Mouse (Mus musculus) frontal cortex, postnatal 25 days (tissue): ENCODE measurements at regions not wholly inside any gene's neighbourhood (a gene's known extent, or its start where the extent isn't known, plus 50 kb on each side); places are given as distances from the start of the nearest gene placed in this dataset.

Experiments used
- DNase-seq, 2 experiments: peaks; one replicate each; pipeline ENCODE4 v3.0.0; 2022; ENCODE audit warnings: low spot score in 2 of 2

DNA sequence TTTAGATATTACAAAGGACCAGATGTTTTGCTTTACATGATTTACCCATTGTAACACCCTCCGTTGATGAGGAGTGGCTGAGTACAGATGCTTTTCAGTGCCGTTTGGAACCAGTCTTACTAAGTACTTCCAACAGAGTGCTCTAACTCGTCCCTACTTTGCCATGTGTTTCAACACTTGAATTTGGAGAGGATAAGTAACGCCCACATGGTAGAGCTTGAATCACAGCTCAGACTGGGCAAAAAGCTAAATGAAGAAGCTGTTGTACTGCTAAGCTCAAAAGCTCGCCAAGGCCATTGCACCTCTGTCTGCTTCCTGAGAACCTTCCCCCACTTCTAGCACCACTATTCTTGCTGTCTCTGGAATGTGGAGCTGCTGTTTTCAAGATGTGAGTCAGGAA lies 471.1 kb downstream of the Nfib start:
- no peak for DNase-seq

DNA sequence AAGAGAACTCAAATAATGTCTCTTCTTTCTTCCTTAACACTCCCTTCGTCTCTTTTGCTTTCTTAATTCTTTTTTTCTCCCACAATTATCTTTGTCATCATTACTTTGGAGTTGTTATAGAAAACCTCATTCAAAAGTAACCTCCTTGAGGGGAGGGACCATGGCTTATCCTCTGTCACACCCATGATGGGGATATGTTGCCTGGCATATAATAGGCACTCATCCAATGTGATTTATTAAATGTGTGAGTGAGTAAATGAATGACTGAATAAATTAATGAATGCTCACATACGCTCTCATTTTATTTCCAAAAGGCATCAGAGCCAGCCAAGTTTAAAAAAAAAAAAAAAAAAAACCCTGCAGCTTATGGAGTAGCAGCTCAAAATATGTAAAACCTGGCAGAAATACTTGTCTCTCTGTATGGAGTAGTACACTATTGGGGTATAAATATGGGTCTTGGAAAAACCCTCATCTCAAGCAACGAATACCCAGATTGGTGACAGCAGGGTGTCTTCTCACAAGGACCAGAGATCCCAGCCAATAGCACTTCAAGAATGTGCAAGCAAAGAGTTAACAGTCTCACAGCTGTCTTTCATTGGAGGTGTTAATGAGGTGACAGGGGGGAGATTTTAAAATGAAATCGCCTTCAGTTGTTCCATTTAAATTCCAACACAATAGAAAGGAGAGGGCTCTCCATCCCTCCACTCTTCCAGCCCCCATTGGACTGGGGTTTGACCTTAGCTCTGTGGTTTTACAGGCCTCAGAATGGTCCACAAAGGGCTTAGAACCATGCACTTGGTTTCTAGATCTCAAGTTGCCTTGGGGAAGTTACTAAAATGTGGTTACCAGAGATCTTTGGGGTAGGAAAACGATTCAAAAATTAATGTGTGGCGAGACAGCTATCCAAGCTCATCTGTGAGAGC lies 479.1 kb downstream of the Nfib start:
- no peak for DNase-seq

DNA sequence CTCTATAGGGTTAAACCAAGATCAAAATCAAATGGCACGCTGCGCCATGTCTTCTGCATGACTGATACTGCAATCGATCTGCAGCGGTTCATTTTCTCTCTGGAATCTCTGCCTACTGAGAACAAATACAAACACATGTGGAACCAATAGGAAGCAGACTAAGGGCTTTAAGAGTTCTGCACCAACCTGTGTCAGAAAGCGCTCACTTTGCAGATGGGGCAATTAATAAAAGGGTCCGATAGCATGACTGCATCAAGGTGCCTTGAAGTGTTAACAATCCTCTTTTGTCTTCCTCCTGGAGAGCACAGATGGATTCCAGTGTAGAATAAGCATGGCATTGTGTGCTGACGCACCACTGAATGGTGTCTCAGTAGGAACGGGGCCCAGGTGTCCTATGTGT lies 484.8 kb downstream of the Nfib start:
- no peak for DNase-seq

DNA sequence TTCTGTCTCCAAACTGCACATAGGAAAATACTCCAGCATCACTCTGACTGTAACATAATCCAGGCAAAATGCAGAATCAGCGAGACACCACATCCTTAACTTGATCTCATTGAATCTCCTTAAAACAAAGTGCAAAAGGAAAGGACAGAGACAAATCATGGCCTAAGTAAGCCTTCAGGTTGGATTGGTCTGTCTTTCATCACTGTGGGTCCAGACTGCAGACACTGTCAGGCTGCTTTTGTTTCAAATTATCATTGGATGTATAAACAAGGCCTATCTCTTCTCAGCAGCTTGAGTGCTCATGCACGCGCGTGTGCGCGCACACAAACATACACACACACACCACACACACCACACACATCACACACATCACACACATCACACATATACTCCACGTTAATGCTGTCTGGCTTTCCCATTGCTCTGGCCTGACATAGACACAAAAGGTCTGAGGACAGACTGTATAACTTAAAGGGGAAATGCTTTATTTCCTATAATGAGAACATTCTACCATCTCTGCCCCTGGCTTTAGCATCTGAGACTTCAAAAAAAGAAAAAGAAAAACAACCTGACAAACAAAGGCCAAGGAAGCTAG lies 485.3 kb downstream of the Nfib start:
- no peak for DNase-seq

DNA sequence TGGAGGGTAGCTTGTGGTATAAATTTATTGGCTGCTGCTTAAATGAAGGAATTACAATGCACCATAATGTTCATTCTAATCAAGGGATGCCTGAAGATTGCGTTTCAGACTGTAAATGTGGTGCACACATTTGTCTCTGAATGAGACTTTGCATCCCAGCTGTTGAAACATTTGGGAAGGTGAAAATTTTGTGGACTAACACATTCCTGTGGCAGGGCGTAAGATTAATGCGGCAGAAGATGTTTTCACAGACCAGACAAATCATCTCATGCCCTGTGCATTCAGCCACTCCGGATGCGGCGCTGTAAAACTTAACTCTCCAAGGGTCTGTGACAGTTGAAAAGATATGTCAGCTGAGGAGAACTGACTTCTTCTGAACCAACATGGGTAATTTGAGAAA lies 486.9 kb downstream of the Nfib start:
- DNase-seq, result no peak

DNA sequence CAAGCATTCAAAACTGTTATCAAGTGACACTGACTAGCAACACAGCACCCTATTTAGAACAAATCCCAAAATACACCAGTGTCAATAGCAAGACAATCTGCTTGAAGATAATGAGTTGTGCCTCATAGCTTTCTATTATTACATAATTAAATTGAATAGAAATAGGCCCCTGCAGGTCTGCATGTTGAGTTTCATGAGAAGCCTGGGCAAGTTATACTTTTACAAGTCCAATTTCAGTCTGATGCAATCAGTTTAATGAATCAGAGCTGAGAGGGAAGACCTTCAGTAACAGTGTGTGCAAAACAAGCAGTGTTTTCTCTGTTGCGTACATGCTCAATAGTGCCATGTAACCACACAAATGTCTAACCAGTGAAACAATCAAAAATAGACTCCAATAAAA lies 498.5 kb downstream of the Nfib start:
- no peak for DNase-seq

DNA sequence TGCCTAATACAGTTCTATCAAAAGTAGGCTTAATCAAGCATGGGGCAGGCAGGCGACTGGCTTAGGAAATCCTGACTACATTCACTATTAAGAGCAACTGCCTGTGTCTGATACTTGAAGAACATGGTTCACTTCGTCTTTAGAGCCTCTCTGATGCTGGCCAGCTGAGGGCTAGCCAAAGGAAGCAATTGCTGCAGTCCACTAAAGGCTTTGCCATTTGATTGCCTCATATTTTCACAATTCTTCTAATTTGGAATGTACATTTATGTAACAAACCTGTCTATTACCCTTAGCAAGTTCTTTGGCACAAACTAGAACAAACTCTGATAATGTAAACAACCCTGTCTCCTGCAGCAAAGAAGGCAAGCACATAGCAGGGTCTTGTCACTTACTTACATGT lies 505.2 kb downstream of the Nfib start:
- no peak for DNase-seq

DNA sequence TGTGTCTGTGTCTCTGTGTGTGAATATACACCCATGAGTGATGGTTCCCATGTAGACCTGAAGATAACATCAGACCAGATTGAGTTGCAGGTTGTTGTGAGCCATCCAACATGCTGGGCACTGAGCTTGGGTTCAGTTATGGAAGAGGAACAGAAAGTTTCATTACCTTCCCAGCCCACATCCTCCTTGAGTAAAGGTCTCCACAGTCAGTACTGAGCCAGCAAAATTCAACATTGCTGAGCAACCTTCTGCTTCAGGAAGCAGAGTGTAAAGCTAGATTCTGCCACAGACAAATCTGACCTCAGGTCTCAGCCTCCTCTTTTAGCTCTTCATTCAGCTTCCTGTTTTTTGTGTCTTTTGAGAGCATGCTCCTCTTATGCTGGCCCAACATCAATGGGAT lies 506.4 kb downstream of the Nfib start:
- DNase-seq, result no peak

DNA sequence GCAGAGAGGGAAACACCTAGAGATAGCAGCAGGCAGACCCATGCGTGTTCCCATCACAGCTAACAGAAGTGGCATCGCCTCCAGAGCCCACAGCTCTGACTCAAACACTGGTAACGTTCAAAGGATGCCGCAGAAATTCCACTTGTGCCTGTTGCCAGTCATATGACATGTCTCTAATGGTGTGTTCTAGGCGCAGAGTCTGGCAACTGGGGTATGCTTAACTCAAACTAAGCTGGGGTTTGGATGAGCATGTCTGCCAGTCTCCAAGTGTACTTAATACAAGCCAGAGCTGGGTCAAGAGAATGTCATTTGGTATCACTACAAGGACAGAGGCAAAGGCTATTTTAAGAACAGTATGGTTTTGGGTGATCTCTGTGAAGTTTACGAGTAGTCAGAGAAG lies 507.9 kb downstream of the Nfib start:
- no peak for DNase-seq

DNA sequence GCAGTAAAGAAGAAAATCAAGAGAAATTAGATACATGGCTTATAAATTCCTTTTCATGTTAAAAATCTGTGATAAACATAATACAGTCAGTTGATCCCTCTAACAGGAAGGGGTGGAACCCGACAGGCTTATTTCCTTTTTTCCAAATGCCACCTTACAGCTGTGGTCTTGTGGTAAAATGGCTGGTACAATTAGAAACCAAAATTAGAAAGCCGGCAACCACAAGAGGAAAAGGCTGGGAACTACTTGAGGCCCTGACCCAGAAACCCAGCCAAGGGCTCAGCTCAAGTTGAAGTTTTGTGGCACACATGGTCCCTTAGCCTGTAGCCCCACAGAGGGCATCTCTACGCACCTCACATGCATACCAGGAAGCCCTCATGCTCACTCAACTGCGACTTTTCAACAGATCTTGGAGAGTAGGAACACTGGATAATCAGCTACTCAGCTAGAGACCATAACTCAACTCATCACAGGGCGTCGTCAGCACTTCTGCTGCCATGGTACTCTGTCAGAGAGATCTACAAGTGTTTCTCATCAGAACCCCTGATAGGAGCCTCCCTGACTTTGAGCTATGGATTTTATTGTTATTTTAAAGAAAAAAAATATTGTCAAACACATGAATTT lies 509.4 kb downstream of the Nfib start:
- no peak for DNase-seq

DNA sequence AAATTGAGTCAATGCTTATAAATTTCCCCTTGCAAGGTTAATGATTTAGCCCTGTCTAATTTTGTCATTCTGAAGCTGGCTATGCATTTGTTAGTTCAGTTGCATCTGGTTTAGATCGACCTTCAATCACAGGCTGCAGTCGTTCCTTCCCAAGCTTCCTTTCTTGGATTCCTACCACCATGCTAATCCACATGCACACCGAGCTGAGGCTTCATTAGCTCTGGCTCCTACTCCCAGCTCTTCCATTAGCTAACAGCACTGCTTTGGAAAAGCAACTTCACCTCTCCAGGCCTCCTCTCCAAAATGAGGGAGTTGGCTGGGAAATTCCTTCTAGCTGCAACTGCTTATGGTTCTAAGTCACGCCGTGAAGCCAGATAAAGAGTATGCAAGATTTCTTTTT lies 511.6 kb downstream of the Nfib start:
- no peak for DNase-seq

DNA sequence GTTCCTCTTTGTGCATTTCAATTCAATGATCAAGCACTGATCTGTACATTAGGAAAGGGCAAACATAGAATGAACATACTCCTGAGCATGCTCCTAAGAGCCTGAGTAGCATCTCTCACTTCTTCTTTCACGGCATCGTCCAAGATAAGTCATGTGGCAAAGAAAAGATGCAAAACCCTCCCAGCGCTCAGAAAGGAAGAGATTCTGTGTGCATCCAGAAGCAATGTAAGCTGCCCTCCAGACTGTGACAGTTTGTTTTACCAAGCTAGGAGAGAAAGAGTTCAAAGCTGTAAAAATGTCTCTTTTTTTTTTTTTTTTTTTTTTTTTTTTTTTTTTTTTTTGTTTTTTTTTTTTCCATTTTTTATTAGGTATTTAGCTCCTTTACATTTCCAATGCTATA lies 518.7 kb downstream of the Nfib start:
- DNase-seq, result no peak

DNA sequence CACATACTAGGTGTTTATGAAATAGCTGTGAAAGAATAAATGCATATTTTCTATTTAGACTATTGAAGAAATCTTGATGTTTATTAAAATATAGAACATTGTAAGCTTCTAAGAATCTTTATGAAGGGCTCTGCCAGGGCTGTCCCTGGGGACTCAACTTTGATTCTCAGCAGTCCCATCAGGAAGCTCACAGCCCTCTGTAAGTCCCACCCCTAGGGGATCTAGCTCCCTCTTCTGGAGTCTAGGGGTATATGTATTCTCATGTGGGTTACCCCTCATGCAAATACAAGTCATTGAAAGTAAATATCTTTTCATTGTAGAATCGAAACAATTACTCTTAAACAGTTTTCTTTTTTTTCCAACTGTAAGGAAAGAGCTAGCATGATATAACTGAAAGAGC lies 521.6 kb downstream of the Nfib start:
- DNase-seq, result no peak

DNA sequence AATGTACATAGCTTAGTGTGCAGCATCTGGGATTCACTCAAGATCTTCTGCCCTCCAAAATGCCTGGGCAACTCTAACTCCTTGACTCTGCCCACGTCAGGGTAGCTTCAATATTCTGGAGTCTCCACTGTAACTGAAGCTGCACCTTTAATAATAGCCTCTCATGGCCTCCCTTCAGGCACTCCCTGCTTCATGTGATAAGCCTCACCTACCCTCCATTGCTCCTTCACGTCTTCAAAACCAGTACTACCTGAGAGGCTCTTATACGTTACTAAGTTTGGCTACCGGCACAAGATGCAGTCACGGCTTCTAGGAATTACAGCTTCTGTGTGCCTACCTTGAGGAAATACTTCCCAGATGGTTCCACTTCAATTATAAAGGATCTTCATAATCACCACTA lies 527.4 kb downstream of the Nfib start:
- DNase-seq, result no peak

DNA sequence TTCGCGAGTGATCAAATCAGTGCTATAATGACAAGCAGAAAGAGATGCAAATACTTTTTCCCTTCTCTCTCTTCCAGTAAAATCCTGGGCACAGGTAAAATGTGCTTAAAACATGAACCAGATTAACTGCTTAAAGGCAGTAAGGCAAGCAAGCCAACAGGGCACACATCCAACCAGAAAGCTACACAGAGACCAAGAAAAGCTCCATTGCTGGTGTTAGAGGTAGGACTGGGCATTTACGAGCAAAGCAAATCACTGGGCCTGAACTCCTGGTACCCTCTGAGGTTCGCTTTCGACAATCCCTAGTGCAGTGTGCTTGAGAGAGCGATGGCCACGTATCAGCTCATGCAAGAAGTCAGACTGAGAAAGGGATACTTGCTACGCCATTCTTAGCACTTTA lies 528.8 kb downstream of the Nfib start:
- DNase-seq, result no peak

DNA sequence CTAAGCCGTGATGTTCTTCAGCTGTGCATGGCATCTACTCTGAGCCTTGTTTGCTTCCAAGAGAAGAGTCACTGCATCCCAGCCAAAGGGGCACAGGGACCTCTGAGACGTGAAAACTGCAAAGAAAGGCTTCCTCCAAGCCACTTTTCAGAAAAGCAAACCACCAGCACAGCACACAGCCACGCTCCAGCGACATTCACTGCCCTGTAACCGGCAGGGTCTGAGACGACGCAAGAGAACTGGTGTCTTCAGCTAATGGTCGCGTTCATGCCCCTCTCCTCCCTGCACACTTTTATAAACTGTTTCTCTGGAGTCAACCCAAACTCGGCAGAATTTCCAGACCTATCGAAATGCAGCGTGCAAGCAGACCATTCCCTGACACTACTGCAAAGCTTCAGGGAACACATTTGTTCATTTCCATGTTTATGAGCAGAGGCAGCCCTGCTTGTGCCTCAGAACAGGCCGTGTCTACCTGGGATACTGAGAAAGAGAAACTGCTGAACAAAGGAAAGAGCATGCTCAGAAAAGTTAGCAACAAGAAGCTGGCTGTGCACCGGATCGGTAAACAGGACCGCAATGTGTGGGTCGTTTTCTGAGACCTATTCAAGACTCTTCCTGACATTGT lies 532.0 kb downstream of the Nfib start:
- no peak for DNase-seq

DNA sequence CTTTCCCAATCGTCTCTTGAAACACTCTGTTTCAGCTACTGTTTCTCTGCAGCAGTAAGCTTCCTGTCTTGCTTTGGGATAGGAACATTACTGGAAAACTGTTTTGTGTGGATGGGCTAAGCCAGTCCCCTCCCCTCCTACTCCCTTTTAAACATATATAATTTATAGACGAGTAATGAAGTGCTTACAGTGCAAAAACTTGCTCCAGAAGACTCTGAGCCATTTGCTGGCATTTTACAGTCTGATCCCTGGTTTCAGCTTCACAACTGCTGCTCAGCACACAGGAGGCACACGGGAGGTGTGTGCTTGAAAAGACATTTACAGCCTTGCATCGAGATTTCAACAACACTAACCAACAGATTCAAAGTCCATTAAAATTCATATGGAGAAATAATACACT lies 534.6 kb downstream of the Nfib start:
- no peak for DNase-seq

DNA sequence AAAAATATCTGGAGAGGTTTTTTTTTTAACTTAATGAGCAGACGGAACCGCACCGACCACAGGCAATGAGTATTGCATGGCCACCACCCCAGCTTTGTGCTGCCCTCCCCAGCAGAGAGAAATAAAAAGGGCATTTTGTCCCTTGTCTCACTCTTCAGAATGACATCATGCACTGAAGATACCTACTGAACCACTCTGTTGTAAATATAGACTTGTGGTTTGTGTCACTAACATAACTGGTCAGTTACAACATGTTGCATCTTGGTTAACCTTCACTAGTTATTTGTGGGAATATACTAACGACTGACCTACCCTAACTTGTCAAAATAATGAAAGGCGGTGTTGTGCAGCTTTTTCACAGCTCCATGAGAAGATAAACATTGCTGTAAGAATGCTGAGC lies 537.5 kb downstream of the Nfib start:
- no peak for DNase-seq

DNA sequence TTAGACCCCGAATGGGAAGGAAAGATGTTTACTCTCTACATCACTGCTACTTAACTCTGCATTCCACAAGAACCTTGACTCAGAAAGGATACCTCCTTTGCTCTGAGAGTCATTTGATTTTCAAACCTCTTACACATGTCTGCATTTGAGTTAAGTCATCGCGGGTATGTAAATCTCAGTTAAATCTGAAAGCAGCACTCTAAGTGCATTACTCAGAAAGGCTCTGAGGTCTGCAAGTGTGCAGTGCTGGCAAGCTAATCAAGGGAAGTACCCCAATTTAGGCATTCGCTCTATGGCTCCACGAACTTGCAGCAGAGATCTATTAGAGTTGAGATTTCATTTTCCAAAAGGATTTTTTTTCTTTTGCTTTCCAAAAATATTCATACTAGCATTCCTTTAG lies 538.2 kb downstream of the Nfib start:
- DNase-seq, result no peak

DNA sequence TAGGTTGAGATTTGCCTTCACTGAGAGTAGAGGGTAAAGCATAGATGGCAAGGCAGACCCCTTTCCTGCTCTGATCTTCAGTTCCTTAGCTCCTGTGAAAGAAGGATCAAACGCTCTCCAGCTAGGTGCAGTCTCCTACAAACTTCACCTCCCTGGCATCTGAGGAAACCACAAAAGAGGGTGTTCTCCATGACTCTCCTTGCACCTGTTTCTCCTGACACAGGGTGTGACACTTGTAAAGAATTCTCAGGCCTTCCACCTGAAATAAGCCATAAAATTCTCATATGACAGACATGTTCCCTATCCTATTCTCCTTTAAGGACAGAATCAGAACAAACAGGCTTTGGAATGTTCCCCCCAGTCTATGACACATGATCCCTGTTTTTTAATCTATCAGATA lies 538.7 kb downstream of the Nfib start:
- no peak for DNase-seq

DNA sequence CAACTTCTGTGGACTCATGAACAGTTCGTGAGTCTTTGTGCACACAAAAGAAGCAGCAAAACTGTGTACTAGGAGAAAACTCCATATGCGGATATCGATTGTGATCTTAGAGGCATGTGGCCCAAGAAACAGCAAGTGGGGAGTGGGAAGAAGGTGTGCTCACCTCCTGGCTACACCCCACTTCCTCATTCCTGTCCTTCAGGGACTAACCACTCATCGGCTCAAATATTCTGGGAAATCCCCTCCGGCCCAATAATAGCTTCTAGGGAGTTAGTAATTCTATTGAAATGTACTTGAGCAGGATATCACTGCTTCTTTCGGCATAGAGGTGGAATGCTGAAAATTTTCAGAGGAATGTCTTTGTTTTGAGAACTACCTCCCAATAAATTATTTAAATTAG lies 539.5 kb downstream of the Nfib start:
- DNase-seq, result no peak

DNA sequence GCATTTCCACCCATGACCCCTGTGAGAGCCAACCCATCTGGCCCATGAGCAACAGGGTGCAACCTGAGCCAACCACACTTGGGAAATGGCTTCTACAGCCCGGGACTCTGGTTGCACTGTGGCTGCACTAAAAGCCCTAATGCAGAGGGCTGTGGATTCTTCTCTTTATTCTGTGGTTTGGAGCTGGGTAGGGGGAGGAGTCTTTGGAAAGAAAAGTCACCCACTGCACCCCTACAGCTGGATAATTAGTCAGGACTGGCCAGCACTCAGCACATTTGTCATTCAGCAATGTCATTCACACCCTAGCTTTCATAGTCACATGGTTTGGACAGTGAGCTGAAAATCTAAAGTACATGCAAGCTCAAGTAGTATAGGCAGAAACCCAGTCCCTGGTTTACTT lies 541.5 kb downstream of the Nfib start:
- DNase-seq, result no peak

DNA sequence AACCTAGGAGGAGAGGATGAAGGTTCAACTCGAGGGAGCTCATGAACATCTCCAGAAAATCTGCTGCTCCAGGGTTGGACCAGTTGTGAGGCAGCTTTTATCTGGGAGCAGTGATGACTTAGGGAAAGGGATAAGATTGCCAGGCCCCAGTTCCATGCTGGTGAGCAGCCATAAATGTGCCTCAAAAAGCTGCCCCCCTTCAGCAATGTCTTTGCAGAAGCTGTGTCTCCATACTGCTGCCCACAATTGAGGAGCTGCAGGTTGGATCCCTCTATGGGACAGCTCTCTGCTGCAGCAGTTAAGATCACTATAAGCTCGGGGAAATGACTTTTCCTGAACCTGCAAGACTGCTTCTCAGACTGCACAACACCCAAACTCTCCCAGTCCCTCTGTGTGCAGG lies 543.7 kb downstream of the Nfib start:
- DNase-seq, result no peak
